Mouse (Mus musculus): ENCODE measurements around the gene Slc22a29. TPM values are rescaled to one million over a fixed set of nuclear protein-coding genes. Genes with fewer than 3 reads are reported as not detected.
A peak's percentile ranks its signal among the peaks of the same experiment; 100 is the strongest.
"Not testable (repeated sequence)": the region's sequence is repeated elsewhere in the genome, so short reads cannot be mapped to it uniquely, and the experiment has no call there.

The Slc22a29 gene
- polyA plus RNA-seq (2015; fragmentation: Nextera tagmentation; extraction: Ambion mirVana) = not detected in 2 replicates

DNA sequence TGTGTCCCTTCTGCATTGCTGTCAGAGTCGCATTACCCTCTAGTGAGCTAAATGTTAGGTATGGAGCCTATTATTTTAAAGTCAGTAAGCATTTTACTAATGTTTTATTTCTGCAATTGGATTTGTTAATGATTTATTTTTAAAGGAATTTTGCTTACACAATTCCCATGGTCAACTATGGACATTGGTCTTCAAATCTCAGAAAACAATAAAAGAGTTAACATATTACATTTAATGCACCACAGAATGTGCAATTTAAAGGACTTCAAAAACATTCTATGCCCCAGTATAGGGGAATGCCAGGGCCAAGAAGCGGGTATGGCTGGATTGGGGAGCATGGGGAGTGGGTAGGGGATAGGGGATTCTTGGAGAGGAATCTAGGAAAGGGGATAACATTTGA lies at the start of gene Slc22a29:
Gene Slc22a29, minus strand, starts transcription at position 101 of the 400 bp plus-strand sequence.
- 83% methylated on average over 2 of the region's 2 CpGs for WGBS
- Histone ChIP-seq H3K9ac (no peak within 1 kb of the TSS), H3K9me3 (peaks cover 7% of the 10 kb centered on the region; the same call in 1 of the 2 replicates), H3K4me2 (no peak within 1 kb of the TSS), H3K4me1 (replicated peaks) (no peaks in the 10 kb centered on the region), H3K4me3 (no peak within 1 kb of the TSS), H3K27me3 (no peaks in the 10 kb centered on the region), H3K27ac (no peak within 1 kb of the TSS), H3K36me3 (no peaks in the 10 kb centered on the region)
- ATAC-seq (ENCODE audit: low FRiP score) = no peak

DNA sequence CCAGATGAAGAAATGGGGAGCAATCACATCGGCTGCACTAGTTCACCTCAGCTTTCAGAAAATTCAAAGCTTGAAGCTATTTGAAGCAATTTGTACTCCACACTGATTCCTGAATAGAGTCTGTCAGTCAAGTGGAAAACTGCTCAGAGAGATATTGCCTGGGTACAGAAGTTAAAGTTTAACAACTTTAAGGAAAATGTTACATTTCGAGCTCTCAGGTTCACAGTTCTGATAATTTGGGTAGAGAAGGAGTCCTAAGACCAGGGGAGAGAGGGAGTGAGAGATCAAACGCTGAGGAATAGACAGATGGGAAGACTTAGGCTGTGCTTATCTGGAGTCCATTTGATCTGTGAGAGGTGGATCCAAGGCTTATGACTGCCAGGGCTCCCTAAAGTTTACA lies 46.6 kb upstream of the Slc22a29 start:
- WGBS = 81% methylated on average over 3 of the region's 3 CpGs
- Histone ChIP-seq H3K4me3 (no peak overlapping the region), H3K4me1 (replicated peaks) (no peaks in the 10 kb centered on the region)

DNA sequence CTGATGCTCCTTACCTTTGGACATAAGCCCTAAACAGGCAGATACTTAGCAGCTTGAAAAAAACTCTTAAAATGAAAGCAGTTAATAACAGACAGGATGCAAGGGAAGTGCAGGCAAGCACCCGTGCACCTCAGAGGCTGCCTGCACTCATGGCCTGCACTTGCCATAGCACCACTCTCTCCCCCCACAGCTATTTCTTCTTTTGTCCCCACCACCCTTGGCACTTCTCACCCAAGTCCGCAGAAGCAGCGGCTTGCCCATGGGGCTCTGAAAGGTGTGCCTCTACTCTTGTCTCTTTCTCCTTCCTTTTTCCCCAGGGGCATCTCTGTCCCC lies 34.0 kb upstream of the Slc22a29 start:
- Histone ChIP-seq H3K4me3 (peak overlapping the region; percentile 58), H3K4me2 (peak overlapping the region; percentile 65), H3K27me3 (no peaks in the 10 kb centered on the region), H3K9ac (peak overlapping the region; percentile 75), H3K27ac (peak overlapping the region; percentile 77), H3K9me3 (peaks cover 10% of the 10 kb centered on the region; the same call in 1 of the 2 replicates), H3K4me1 (replicated peaks) (no peaks in the 10 kb centered on the region), H3K36me3 (no peaks in the 10 kb centered on the region)
- 22% methylated on average over 3 of the region's 3 CpGs for WGBS
- ATAC-seq (ENCODE audit: low FRiP score) = peak; percentile 66

More for the DNA sequence above, 46.6 kb upstream of the Slc22a29 start:
- Histone ChIP-seq H3K9me3 (0 out of 2 replicates have a peak, but pooled peaks cover 4% of the 10 kb centered on the region), H3K9ac (no peak overlapping the region), H3K36me3 (no peaks in the 10 kb centered on the region), H3K4me2 (no peak overlapping the region), H3K27me3 (no peaks in the 10 kb centered on the region), H3K27ac (no peak overlapping the region)
- ATAC-seq (ENCODE audit: low FRiP score) = no peak

DNA sequence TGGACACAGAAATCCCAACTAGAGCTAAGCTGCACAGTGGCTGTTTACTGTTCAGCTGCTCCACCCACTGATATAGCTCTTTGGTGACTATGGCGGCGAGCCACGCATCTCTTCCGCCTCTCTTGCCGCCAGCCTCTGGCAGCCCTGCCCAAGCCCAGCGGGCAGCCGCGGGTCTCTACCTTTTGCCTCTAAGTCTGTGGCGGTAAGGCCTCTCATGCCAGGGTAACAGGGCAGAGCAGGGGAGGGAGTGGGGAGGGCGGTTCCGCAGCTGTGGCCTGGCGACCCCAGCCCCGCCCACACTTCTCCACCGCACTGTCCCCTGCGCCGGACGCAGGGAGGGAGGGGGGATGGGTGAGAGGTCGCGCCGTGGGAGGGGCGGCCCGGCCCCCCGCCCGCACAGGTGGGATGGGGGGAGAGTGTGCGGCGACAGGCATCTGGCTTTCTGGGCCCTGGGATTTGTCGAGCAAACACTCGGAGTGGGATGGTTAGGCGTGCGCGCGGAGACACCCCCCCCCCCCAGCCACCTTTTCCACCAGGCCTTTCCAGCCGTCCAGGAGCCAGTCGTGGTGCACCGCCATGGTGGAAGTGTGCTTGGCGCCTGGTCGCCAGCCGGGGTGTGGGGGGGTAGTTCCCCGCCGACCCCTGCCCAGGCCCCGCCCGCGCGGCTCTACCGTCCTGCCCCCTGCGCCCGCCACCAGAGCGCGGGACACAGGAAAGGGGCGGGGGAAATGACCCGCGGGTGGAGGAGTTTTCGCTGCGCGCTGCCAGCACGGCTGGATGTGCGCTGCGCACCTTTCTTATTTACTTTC lies 33.4 kb upstream of the Slc22a29 start:
- H3K27ac ChIP-seq = peak overlapping the region; percentile 77
- no peaks in the 10 kb centered on the region for H3K36me3 ChIP-seq
- H3K9me3 ChIP-seq = peaks cover 6% of the 10 kb centered on the region; the same call in 1 of the 2 replicates
- peak overlapping the region; percentile 65 for H3K4me2 ChIP-seq
- H3K4me3 ChIP-seq = peak overlapping the region; percentile 58
- WGBS = 10% methylated on average over 55 of the region's 58 CpGs
- H3K4me1 ChIP-seq (replicated peaks) = no peaks in the 10 kb centered on the region
- no peaks in the 10 kb centered on the region for H3K27me3 ChIP-seq
- ATAC-seq (ENCODE audit: low FRiP score) = peak; percentile 94
- H3K9ac ChIP-seq = peak overlapping the region; percentile 75

DNA sequence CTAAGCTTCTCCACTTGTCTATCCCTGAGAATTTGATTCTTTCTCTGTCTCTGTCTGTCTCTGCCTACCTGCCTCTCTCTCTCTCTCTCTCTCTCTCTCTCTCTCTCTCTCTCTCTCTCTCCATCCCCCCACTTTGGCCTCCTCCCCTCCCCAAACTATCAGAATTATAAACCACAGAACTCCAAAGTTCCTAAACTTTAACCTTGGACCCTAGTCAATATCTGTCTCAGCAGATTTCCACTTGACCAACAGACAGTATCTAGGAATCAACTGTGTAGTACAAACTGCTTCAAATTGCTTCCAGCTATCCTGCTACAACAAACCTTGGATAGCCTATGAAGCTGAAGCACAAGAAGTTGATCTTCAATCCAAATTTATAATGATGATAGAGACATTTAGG lies 10.2 kb upstream of the Slc22a29 start:
- H3K9me3 ChIP-seq = peaks cover 20% of the 10 kb centered on the region
- no peak for ATAC-seq (ENCODE audit: low FRiP score)
- no peaks in the 10 kb centered on the region for H3K27me3 ChIP-seq
- H3K4me3 ChIP-seq = no peak overlapping the region
- H3K4me2 ChIP-seq = no peak overlapping the region
- no peaks in the 10 kb centered on the region for H3K4me1 ChIP-seq (replicated peaks)
- H3K9ac ChIP-seq = no peak overlapping the region
- H3K36me3 ChIP-seq = no peaks in the 10 kb centered on the region
- H3K27ac ChIP-seq = no peak overlapping the region

DNA sequence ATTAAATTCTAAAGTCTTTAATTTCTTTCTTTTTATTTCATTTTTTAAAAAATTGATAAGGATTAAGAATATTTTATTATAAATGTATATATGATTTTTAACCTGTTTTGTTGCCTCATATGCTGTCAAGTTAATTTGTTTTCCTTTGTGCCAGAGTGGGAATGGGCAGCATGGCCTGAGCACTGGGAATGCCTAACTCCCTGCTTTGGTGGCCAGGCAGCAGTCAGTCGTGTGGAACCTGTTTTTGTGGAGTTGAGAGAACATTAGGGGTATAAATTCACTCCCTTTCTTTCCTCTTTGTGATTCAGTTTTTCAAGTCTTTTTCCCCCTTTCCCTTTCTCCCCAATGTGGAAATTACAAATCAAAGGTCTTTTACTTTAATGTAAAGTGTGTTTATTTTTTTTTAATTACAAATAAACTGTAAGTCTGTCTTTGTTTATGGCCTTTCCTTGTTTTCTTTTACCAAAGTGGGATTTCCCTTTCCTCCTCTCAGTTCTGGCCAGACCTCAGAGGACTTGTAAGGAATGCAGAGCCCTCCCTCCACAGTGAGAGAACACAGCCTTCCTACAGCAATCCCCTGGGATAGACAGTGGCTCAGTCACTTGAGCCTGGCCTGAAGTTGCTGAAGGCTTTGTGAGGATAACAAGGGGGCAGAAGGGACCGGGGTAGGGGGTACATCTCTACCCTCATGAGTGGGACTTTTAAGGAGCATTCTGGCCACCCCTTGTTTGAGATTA lies 69.7 kb downstream of the Slc22a29 start:
- Histone ChIP-seq H3K4me3 (no peak overlapping the region), H3K4me1 (replicated peaks) (no peaks in the 10 kb centered on the region), H3K9me3 (peaks cover 26% of the 10 kb centered on the region), H3K36me3 (no peaks in the 10 kb centered on the region), H3K27ac (no peak overlapping the region), H3K4me2 (no peak overlapping the region), H3K27me3 (no peaks in the 10 kb centered on the region), H3K9ac (no peak overlapping the region)
- no peak for ATAC-seq (ENCODE audit: low FRiP score)
- WGBS = 57% methylated on average over 2 of the region's 2 CpGs

DNA sequence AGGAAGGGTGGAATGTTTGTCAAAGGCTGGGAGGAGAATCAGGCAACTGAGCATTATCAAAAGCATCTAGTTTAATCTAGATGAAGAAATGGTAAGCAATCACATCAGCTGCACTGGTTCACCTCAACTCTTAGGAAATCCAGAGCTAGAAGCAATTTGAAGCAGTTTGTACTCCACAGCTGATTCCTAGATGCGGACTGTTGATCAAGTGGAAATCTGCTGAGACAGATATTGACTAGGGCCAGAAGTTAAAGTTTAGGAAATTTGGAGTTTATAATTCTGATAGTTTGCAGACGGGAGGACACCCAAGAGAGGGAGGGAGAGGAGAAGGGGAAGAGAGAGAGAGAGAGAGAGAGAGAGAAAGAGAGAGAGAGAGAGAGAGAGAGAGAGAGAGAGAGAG lies 76.0 kb downstream of the Slc22a29 start:
- not testable (repeated sequence) for ATAC-seq (ENCODE audit: low FRiP score); H3K4me2 ChIP-seq; H3K4me3 ChIP-seq; H3K4me1 ChIP-seq (replicated peaks); H3K9ac ChIP-seq; H3K36me3 ChIP-seq; H3K27me3 ChIP-seq; H3K27ac ChIP-seq
- 87% methylated on average over 2 of the region's 2 CpGs for WGBS
- peaks cover 21% of the 10 kb centered on the region; the same call in 1 of the 2 replicates for H3K9me3 ChIP-seq

DNA sequence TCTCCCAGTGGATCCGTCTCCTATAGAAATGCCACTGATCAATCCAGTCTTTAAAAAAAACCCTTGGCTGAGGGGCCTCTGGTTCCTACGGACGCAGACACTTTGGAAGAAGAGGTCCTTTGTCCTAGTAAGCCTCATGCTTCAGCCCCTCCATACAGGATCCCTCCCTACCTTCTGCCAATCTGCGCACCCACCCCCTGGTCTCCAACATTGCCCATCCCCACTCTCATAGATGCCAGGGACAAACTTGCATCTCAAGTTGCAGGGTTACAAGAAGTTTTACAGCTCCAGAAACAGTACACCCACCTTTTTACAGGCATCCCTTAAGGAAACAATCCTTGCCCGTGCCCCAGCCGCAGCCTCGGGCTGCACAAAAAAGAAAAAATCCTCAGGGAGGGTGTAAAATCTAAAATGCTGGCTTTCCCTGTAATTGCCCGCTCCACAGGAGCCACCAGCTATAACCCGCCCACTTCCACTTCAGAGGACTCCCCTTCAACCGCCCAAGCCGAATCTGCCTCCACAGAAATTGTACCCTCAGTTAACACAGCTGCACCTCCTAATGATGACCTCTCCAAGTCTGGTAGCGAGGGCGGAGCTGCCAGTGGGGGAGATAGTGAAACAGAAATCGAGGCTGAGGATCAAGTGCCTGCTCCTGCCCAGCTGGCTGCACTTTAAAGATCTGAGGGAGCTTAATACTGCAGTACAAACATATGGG lies 84.4 kb downstream of the Slc22a29 start:
- not testable (repeated sequence) for H3K36me3 ChIP-seq; H3K27me3 ChIP-seq; H3K9ac ChIP-seq; H3K27ac ChIP-seq; ATAC-seq (ENCODE audit: low FRiP score); H3K4me1 ChIP-seq (replicated peaks); H3K4me3 ChIP-seq; H3K4me2 ChIP-seq
- 75% methylated on average over 14 of the region's 14 CpGs for WGBS
- peaks cover 11% of the 10 kb centered on the region; the same call in 1 of the 2 replicates for H3K9me3 ChIP-seq

DNA sequence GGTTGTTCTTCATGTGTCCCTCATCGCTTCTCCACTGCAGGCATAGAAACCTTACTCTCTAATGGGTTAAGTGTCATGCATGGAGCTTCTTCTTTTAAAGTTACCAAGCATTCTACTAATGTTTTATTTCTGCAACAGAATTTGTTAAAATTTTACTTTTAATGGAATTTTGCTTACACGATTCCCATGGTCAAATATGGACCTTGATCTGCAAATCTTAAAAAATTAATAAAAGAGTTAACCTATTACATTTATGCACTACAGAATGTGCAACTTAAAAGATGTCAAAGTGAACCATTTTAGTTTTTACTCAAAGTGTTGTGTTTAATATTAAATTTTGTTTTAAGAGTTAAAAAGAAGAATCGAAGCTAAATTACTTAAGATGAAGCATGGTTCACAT lies 86.8 kb downstream of the Slc22a29 start, which contains the start of gene Slc22a28:
Gene Slc22a28, minus strand, starts transcription at position 102 of the 400 bp plus-strand sequence.
- not testable (repeated sequence) for ATAC-seq (ENCODE audit: low FRiP score); H3K27ac ChIP-seq; H3K36me3 ChIP-seq; H3K4me3 ChIP-seq; H3K27me3 ChIP-seq; H3K4me1 ChIP-seq (replicated peaks); H3K4me2 ChIP-seq; H3K9ac ChIP-seq
- WGBS = 92% methylated on average over 2 of the region's 3 CpGs
- H3K9me3 ChIP-seq = peaks cover 14% of the 10 kb centered on the region; the same call in 1 of the 2 replicates

Other genes with a start within 250 kb of the Slc22a29 start
- not detected in 2 replicates for gene Slc22a28, start 86.9 kb downstream of the Slc22a29 start, polyA plus RNA-seq (2015; fragmentation: Nextera tagmentation; extraction: Ambion mirVana)
- not detected in 2 replicates for gene Slc22a30, start 186.2 kb upstream of the Slc22a29 start, polyA plus RNA-seq (2015; fragmentation: Nextera tagmentation; extraction: Ambion mirVana)